Mouse (Mus musculus) frontal cortex, adult 2 months (tissue): ENCODE results near the gene Sfrp2. TPM values are rescaled to one million over a fixed set of nuclear protein-coding genes. Genes with fewer than 3 reads are reported as not detected.

Experiments used
- polyA plus RNA-seq: library from polyadenylated mRNA; depleted of rRNA; stranded (reverse); fragments of >200 nt; gene quantifications from 2 replicates; pipeline ENCODE4 v1.2.3, GENCODE M21; 2012; rRNA removed

The Sfrp2 gene
- polyA plus RNA-seq, 1 experiment = 8.2 TPM

Other genes starting within 250 kb of the Sfrp2 start
- 0.97 and 1.3 TPM in 2 replicates for gene Tlr2, start 75.4 kb downstream of the Sfrp2 start, polyA plus RNA-seq